Mouse (Mus musculus) E14TG2a.4 (cell line): ENCODE measurements around the gene Foxo1.

Experiments
- CTCF ChIP-seq: conservative IDR thresholded peaks from 2 replicates; pipeline ENCODE4 v1.5.1; 2014; ENCODE audit warnings: low read length
- NANOG ChIP-seq: IDR thresholded peaks from 2 replicates; pipeline ENCODE4 v1.6.1; 2014; ENCODE audit warnings: borderline replicate concordance, low read length, mixed read lengths

GRCm38 (mm10) chr3:52283521-52283920 is 15.4 kb downstream of the Foxo1 start:
- no peak for TF ChIP-seq CTCF
- TF ChIP-seq NANOG, result no peak
